Comparison of ENCODE assay signal across 12 mouse cellular contexts in genomic region chr15:67987941-67988340, GRCm38 (mm10).
"Had no signal": no experiment of that assay in that cellular context is flagged by ENCODE, and none has a peak within 500 bp of the region (broad histone marks: within the 10 kb centered on the region; RNA-seq: fewer than 3 reads in every experiment).

No protein-coding gene starts in this region.

- DNase-seq: retina, postnatal 1 day; right cerebral cortex, adult 18-20 months; right cerebral cortex, postnatal 14 days; right cerebral cortex, postnatal 25 days; right cerebral cortex, postnatal 4 days; spleen, adult 18-20 months; thymus, adult 18-20 months; thymus, adult 2 months; thymus, postnatal 14 days; thymus, postnatal 25 days; thymus, postnatal 36 days; thymus, postnatal 4 days had no signal
